Mouse (Mus musculus): ENCODE results near the gene Cactin. TPM values are rescaled to one million over a fixed set of nuclear protein-coding genes. Genes with fewer than 3 reads are reported as not detected.

Gene Cactin
- polyA plus RNA-seq, 1 experiment from 2014 or later = 55.1 TPM

- no peak overlapping the region for H3K4me2 ChIP-seq
- H3K9me3 ChIP-seq (replicated peaks) = no peaks in the 10 kb centered on the region
- 81% methylated on average over 5 of the region's 5 CpGs for WGBS (ENCODE audit: insufficient replicate concordance)
- H3K4me3 ChIP-seq = no peak overlapping the region
- ATAC-seq = no peak
- H3K9ac ChIP-seq = no peak overlapping the region
- no peak overlapping the region for H3K27ac ChIP-seq
- no peaks in the 10 kb centered on the region for H3K27me3 ChIP-seq (replicated peaks)
- H3K36me3 ChIP-seq = peaks cover 95% of the 10 kb centered on the region
- peaks cover 16% of the 10 kb centered on the region for H3K4me1 ChIP-seq
Observed at GRCm38 (mm10) chr10:81309571-81309970, 11.3 kb upstream of the Cactin start.

DNA sequence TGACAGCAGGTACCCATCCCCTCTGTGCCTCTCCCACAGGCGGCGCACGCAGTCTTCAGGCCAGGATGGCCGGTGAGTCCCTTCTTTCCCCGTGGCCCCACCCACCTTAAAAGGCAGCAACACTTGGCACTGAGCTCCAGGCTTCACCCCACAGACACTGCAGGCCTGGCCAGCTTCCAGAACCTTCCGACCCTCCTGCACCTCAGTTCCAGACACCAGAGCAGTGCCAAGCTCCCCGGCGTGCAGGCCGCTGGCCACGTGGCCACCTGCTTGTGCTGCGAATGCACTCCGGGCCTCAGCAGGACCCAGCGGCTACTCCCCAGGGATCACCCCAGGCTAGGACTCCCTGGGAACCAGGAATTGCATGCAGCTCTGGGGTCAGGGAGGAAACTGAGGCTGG is 7.3 kb upstream of the Cactin start:
- Histone ChIP-seq H3K36me3 (peaks cover 90% of the 10 kb centered on the region), H3K27me3 (replicated peaks) (no peaks in the 10 kb centered on the region), H3K4me3 (no peak overlapping the region), H3K27ac (no peak overlapping the region), H3K4me1 (peaks cover 38% of the 10 kb centered on the region), H3K9ac (no peak overlapping the region), H3K9me3 (replicated peaks) (no peaks in the 10 kb centered on the region), H3K4me2 (no peak overlapping the region)
- no peak for ATAC-seq
- WGBS (ENCODE audit: insufficient replicate concordance) = 88% methylated on average over 13 of the region's 13 CpGs

- Histone ChIP-seq H3K9me3 (replicated peaks) (no peaks in the 10 kb centered on the region), H3K9ac (no peak overlapping the region), H3K27me3 (replicated peaks) (no peaks in the 10 kb centered on the region), H3K4me1 (peaks cover 44% of the 10 kb centered on the region), H3K36me3 (peaks cover 89% of the 10 kb centered on the region), H3K4me3 (no peak overlapping the region), H3K4me2 (no peak overlapping the region), H3K27ac (no peak overlapping the region)
- no peak for ATAC-seq
- WGBS (ENCODE audit: insufficient replicate concordance) = 68% methylated on average over 7 of the region's 7 CpGs
Observed at GRCm38 (mm10) chr10:81314201-81314600, 6.7 kb upstream of the Cactin start.

- Histone ChIP-seq H3K4me2 (no peak overlapping the region), H3K4me3 (no peak overlapping the region), H3K4me1 (peaks cover 53% of the 10 kb centered on the region), H3K36me3 (peaks cover 75% of the 10 kb centered on the region), H3K9ac (no peak overlapping the region; the same call in 1 of the 2 replicates), H3K27me3 (replicated peaks) (no peaks in the 10 kb centered on the region), H3K27ac (no peak overlapping the region), H3K9me3 (replicated peaks) (no peaks in the 10 kb centered on the region)
- 90% methylated on average over 16 of the region's 16 CpGs for WGBS (ENCODE audit: insufficient replicate concordance)
- no peak for ATAC-seq
Observed at GRCm38 (mm10) chr10:81315587-81315986, 5.3 kb upstream of the Cactin start.

GRCm38 (mm10) chr10:81316338-81317060 is 4.4 kb upstream of the Cactin start:
- Histone ChIP-seq H3K27ac (peak overlapping the region; percentile 18), H3K9ac (peak overlapping the region; percentile 44), H3K9me3 (replicated peaks) (no peaks in the 10 kb centered on the region), H3K27me3 (replicated peaks) (no peaks in the 10 kb centered on the region), H3K4me3 (peak overlapping the region; percentile 16), H3K36me3 (peaks cover 66% of the 10 kb centered on the region), H3K4me1 (peaks cover 53% of the 10 kb centered on the region), H3K4me2 (peak overlapping the region; percentile 63)
- 62% methylated on average over 16 of the region's 16 CpGs for WGBS (ENCODE audit: insufficient replicate concordance)
- no peak for ATAC-seq

DNA sequence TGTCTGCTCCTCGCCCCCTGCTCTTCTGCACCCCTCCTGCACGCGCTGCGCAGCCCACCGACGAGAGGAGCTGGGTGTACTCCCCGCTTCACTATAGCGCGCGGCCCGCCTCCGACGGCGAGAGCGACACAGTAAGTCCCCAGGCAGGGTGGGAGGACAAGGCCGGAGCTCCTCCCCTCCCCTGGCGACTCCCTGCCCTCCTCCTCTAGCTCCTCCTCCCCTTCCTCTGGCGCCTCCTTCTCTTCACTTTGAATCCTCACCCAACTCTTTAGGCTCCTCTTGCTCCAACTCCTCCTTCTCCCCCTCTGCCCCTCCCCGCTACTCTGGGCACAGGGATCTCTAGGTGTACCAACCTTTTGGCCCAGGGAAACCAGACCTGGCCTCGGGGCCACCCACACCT is 3.6 kb upstream of the Cactin start:
- H3K27ac ChIP-seq = peak overlapping the region; percentile 18; the same call in 1 of the 2 replicates
- ATAC-seq = no peak
- no peaks in the 10 kb centered on the region for H3K27me3 ChIP-seq (replicated peaks)
- peak overlapping the region; percentile 63 for H3K4me2 ChIP-seq
- H3K36me3 ChIP-seq = peaks cover 61% of the 10 kb centered on the region
- peak overlapping the region; percentile 16 for H3K4me3 ChIP-seq
- peaks cover 60% of the 10 kb centered on the region for H3K4me1 ChIP-seq
- no peaks in the 10 kb centered on the region for H3K9me3 ChIP-seq (replicated peaks)
- 21% methylated on average over 20 of the region's 20 CpGs for whole genome bisulfite sequencing (ENCODE audit: insufficient replicate concordance)
- H3K9ac ChIP-seq = peak overlapping the region; percentile 44

DNA sequence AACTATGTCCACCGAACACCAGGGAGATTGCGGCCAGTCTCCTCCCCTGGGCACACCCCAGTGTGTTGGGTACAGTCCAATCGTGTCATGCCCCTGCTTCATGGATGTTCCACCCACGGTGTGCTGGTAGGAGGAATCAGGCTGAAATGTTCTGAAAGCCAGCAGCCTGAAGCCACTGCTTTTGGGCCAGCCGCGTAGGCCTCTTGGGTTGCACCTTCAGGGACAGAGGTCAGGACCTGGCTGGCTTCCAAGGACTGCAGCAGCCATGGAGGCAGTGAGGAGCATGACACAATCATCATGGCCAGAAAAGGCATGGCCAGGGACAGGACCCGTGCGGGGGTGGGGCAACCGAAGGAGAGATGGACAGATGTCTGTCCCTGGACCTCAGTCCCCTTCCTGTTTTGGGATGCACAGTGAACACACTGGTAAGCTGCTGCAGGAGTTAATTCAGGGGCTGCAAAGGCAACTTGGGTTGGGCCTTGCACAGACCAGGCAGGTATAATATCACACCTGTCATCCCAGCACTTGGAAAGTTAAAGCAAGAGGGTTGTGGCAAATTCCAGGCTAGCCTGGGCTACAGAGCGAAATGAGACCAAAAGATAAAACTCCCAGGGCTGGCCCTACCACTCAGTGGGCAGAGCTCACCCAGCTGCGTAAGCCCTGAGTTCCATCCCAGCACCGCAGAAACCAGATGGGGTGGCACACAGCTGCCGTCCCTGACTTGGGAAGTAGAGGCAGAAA is 2.1 kb upstream of the Cactin start:
- Histone ChIP-seq H3K36me3 (peaks cover 61% of the 10 kb centered on the region), H3K4me2 (peak overlapping the region; percentile 80), H3K9me3 (replicated peaks) (no peaks in the 10 kb centered on the region), H3K4me3 (no peak overlapping the region; the same call in 1 of the 2 replicates), H3K9ac (peak overlapping the region; percentile 74), H3K27me3 (replicated peaks) (no peaks in the 10 kb centered on the region), H3K27ac (peak overlapping the region; percentile 88; the same call in 1 of the 2 replicates), H3K4me1 (peaks cover 71% of the 10 kb centered on the region)
- 83% methylated on average over 13 of the region's 13 CpGs for WGBS (ENCODE audit: insufficient replicate concordance)
- ATAC-seq = no peak

DNA sequence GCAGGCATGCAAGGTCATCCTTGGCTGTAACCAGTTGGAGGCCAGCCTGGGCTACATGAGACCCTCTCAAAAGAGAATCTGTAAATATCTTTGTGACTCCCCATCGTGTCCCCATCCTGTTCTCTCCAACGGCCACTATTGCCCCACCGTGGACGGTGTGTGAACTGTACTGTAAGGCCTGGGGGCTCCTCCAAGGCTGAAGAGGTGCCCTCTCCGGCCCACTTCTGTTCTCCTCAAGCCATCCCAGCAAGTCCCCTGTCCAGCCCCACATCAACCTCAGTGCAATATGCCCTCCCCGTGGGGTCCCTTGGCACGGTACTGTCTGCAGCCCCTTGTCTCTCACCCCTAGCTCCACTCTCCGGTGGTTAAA is 1.6 kb upstream of the Cactin start:
- Histone ChIP-seq H3K9me3 (replicated peaks) (no peaks in the 10 kb centered on the region), H3K4me3 (peak overlapping the region; percentile 96), H3K4me1 (peaks cover 67% of the 10 kb centered on the region), H3K27ac (peak overlapping the region; percentile 88), H3K36me3 (peaks cover 61% of the 10 kb centered on the region), H3K4me2 (peak overlapping the region; percentile 80), H3K27me3 (replicated peaks) (no peaks in the 10 kb centered on the region), H3K9ac (peak overlapping the region; percentile 74)
- ATAC-seq = no peak
- 43% methylated on average over 8 of the region's 8 CpGs for WGBS (ENCODE audit: insufficient replicate concordance)

- Histone ChIP-seq H3K36me3 (peaks cover 61% of the 10 kb centered on the region), H3K27me3 (replicated peaks) (no peaks in the 10 kb centered on the region), H3K27ac (peak overlapping the region; percentile 88), H3K9me3 (replicated peaks) (no peaks in the 10 kb centered on the region), H3K4me1 (peaks cover 64% of the 10 kb centered on the region), H3K9ac (peak overlapping the region; percentile 74), H3K4me2 (peak overlapping the region; percentile 80), H3K4me3 (peak overlapping the region; percentile 96)
- no peak for ATAC-seq
- WGBS (ENCODE audit: insufficient replicate concordance) = 3% methylated on average over 38 of the region's 38 CpGs
Observed at GRCm38 (mm10) chr10:81319741-81320549, 958 bp upstream of the Cactin start.

DNA sequence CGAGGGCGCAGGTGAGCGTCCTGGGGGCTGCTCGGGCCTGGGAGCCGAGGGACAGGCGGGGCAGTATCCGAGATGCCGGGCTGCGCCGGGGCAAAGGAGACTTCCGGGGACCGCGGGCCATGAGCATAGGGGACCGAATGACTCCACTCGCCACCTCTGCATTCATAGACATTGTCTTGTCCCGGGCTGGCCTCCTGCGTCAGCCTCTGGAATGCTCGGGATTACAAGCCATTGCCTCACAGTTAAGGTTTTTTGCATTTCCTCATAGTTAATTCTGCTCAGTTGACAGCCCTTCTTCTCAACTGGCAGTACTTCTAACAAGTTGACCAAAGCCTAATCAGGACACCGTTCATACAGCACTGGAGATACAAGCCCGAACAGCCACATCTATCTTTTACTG is 533 bp downstream of the Cactin start:
- Histone ChIP-seq H3K4me3 (peak overlapping the region; percentile 96), H3K4me2 (peak overlapping the region; percentile 80), H3K9ac (peak overlapping the region; percentile 93), H3K36me3 (peaks cover 62% of the 10 kb centered on the region), H3K9me3 (replicated peaks) (no peaks in the 10 kb centered on the region), H3K4me1 (peaks cover 65% of the 10 kb centered on the region), H3K27ac (peak overlapping the region; percentile 88), H3K27me3 (replicated peaks) (no peaks in the 10 kb centered on the region)
- WGBS (ENCODE audit: insufficient replicate concordance) = 2% methylated on average over 20 of the region's 20 CpGs
- ATAC-seq = no peak

GRCm38 (mm10) chr10:81322444-81322843 is 1.5 kb downstream of the Cactin start:
- Histone ChIP-seq H3K4me2 (peak overlapping the region; percentile 80), H3K9ac (peak overlapping the region; percentile 93), H3K4me1 (peaks cover 64% of the 10 kb centered on the region), H3K4me3 (peak overlapping the region; percentile 96), H3K27me3 (replicated peaks) (no peaks in the 10 kb centered on the region), H3K27ac (0 out of 2 replicates have a peak overlapping the region, but pooled peaks have one; percentile 88), H3K9me3 (replicated peaks) (no peaks in the 10 kb centered on the region), H3K36me3 (peaks cover 70% of the 10 kb centered on the region)
- 93% methylated on average over 27 of the region's 27 CpGs for WGBS (ENCODE audit: insufficient replicate concordance)
- ATAC-seq = no peak

Measured in liver, embryonic 12.5 days (tissue).